Mouse (Mus musculus) sigmoid colon, adult 10 weeks (tissue): ENCODE results near the gene Nyx. TPM values are rescaled to one million over a fixed set of nuclear protein-coding genes. Genes with fewer than 3 reads are reported as not detected.

ENCODE experiments used
- polyA plus RNA-seq: library from polyadenylated mRNA; stranded (reverse); fragments of 350-450 nt; fragmentation: Illumina TruSeq; extraction: RNeasy Lipid Tissue Mini Kit (QIAGEN cat#74804); gene quantifications from one replicate; pipeline ENCODE4 v1.2.3, GENCODE M21; 2014; ENCODE audit warnings: low read depth, low replicate concordance

Gene Nyx
- polyA plus RNA-seq, result 0.22 TPM

GRCm38 (mm10) chrX:13465810-13466209 is at the start of gene Nyx:
Nyx (plus strand) TSS chrX:13466110.

Other genes with a start within 250 kb of the Nyx start
- gene Ddx3x, start 185.1 kb upstream of the Nyx start, polyA plus RNA-seq, result 820 TPM
- gene Gpr34, start 166.0 kb downstream of the Nyx start, polyA plus RNA-seq, result 25.2 TPM
- gene Gpr82, start 195.3 kb downstream of the Nyx start, polyA plus RNA-seq, result 1.3 TPM